Mouse (Mus musculus): Measurements from ENCODE around the gene Cbx3.
A peak's percentile ranks its signal among the peaks of the same experiment; 100 is the strongest.

DNA sequence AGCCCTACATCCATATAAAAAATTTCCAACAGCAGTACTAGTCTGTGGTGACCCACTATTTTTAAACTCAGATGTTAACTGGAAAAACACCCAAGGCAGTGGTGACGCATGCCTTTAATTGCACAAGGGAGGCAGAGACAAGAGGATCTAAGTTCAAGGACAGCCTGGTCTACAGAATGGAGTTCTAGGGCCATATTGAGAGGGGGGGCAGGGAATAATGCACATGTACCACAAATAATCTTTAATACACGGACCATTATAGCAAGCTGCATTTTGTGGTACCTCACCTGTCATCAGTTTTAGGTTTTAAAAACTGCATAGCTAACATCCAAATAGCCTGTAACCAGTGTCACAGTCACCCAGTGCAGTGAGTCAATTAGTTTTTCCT is 11.2 kb upstream of the Cbx3 start:
- TF ChIP-seq POLR2A (IDR thresholded peaks at IDR 0.05; ENCODE audit: low read depth, low read length) (peak; percentile 43; the same call in 1 of the 2 replicates), ZKSCAN1 (IDR thresholded peaks at IDR 0.05; ENCODE audit: borderline replicate concordance, low read depth, low read length) (no peak), TBP (conservative IDR thresholded peaks at IDR 0.05; ENCODE audit: low read depth, low read length) (no peak), CTCF (conservative IDR thresholded peaks at IDR 0.05 in 1 of 2, IDR thresholded peaks at IDR 0.05 in 1 of 2; ENCODE audit: low read depth in 2 of 2, low read length in 2 of 2) (no peak), JUND (conservative IDR thresholded peaks at IDR 0.05; ENCODE audit: low read depth, low read length) (no peak), MAZ (IDR thresholded peaks at IDR 0.05; ENCODE audit: low read depth, low read length) (no peak)

Measured in CH12.LX (cell line).